Mouse (Mus musculus) heart, postnatal 25 days (tissue): ENCODE results near the gene Ecpas. TPM values are rescaled to one million over a fixed set of nuclear protein-coding genes. Genes with fewer than 3 reads are reported as not detected.

Experiments used
- DNase-seq: peaks from one replicate; pipeline ENCODE4 v3.0.0; 2022; ENCODE audit warnings: low spot score
- intact Hi-C: fragments of 180-260 bp; cut with DNase I; formaldehyde crosslinking; loops from one replicate; pipeline ENCODE4 v1.15.1; 2025
- total RNA-seq, 2 experiments: library from RNA; stranded (reverse); gene quantifications; 2 replicates each; pipeline ENCODE4 v1.2.3; 2021

The Ecpas gene
- 100 to 1,000 TPM; 188 to 190 TPM for total RNA-seq

DNA sequence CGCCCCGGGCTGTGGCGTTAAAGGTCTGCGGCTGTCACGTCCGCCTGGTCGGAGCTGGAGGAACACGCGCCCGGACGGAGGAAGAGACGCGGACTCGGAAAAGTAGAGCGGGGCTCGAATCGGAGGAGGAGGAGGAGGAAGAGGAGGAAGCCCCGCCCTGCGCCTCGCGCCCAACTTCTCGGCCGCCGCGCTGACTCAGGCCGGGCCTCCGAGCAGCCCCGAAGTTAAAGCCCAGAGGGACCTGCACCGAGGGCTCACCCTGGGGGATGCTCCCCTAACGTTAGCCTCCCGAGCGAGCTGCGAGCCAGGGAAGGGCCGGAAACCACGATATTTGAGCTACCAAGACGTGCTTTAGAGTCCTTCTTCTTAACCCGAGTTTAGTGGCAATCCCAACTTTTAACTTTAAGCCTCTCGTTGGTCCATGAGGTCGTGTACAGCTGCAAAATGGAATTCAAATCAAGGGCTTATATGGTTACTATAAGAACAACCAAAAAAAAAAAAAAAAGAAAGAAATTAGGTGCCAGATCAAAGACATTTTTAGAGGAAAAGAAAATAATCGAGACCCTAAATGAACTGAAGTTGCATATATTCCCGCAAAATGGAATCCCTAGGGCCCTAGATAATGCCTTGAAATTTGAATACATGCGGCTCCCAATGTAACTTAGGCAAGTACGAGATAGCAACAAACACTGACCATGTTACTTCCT lies at the start of gene Ecpas:
Gene Ecpas (minus strand): TSS at position 121 of the 707 bp plus-strand sequence.
- peak; percentile 71 for DNase-seq
- intact Hi-C loops = no loop called here

DNA sequence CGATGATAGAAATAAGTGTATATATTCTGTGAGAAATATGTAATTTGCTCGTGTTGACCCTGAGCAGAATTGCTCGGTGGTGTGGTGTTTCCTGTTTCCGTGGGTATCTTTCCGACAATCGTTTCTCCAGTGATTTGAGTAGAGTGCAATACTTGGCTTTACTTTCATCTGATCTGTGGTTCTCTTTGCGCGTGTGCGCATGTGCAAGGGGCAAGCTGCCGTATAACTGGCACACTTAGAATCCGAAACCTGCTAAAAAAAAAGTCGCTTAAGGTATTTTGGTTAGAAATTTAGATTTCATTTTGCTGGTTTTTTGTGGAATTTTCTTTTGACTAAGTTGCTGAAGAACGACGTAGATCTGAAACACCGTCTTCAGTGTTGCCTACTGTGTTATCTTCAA lies 49.2 kb upstream of the Ecpas start:
- intact Hi-C loops = no loop called here
- no peak for DNase-seq

DNA sequence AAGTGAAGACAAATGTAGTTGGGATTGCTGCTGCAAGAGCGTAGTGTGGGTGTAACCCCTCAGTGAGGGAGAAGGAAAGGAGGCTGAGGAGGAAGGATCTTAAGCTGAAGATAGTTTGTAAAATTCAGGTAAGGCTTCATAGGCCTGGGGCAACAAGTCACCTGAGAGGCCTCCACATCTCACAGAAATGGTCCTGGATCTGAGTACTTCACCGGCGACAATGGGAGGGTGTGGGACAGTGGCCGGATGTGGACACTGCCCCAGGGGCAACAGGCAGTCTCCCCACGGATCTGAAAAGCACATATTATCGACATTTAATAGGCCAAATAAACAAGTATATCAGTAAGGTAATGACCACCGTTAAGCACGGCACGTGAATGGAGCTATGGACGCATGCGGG lies 40.1 kb upstream of the Ecpas start:
- DNase-seq = no peak

DNA sequence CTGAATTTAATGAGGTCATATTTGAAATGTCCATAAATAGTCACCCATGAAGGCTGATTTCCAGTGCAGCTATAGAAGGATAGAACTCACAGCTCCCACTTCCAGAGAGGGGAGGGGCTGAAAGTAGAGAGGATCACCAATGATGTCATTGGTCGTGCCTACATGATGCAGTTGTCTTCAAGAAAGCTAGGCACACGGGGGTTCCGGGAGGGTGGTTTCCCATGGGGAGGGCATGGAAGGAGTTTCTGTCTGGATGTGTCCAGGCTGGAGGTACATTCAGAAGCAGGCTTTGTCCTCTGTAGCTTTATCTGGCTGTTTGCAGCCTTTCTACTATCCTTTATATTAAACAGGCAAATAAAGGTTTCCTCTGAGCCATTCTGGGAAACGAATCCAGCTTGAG lies 35.8 kb upstream of the Ecpas start:
- no peak for DNase-seq

More for the DNA sequence above, 40.1 kb upstream of the Ecpas start:
- intact Hi-C loops = no loop called here

DNA sequence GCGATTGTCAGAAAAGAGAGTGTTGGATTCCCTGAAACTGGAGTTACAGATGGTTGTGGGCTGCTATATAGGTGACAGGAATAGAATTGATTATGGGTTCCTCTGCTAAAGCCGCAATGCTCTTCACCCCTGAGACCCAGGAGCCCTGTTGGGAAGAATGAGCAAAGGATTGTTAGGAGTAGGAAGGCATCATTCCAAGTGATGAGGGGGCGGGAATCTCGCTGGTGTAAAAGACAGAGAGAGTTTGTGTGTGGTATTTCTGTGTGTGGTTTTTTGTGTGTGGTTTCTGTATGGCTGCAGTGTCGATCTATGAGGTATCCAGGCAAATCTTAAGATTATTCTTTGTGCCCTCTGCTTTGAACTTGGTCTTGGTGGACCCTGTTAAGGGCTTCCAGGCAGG lies 32.1 kb upstream of the Ecpas start:
- intact Hi-C loops = no loop called here
- no peak for DNase-seq

More for the DNA sequence above, 35.8 kb upstream of the Ecpas start:
- intact Hi-C loops = no loop called here

DNA sequence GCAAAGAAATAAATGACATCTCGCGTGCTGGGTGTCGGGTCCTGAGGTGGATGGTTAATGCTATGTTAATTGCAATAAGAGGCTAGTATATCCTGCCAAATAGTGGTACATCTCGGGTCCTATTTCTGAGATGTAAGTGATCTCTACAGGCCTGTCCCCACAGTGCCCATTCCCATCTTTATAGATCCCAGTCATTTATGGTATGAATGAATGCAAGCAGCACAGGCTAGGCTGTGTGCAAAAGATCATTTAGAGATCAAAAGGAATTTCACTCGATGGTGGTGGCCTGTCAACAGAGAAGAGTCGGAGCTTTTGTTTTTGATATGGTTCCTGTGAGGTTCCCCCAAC lies 31.6 kb upstream of the Ecpas start:
- intact Hi-C loops = no loop called here
- no peak for DNase-seq

DNA sequence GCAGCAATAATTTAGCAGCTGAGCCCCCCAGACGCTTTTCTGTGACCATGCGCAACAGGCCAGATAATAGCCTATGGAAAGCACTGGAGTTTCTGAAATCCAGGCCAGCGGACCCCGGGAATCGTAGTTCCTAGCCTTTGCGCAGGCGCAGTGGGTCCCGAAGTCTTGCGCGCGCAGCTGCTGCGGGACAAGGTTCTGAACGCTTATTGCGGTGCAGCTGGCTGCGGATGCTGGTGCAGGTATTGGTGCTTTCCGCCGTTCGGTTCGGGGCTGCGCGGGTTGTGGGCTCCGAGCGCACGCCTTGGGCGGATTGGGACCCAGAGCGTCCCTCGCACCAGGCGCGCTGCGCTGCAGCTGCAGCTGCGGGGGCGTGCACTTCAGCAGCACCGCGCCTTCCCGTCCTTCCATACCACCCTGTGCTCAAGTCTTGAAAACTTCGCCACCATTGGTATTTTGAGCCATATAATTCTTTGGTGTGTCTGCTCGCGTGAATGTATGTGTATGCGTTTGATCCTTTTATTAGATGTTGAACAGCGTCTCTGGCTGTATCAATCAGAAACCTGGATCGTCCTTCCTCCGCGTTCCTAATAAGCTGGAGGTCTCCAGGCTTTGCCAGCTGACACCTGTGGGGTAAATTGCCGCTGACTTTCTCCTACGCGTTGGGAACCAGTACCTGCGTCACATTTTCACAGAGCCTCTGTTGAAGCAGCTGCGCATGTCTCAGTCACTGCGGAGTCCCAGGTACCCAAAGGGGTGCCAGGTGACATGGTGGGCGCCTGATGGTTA lies 31.1 kb upstream of the Ecpas start, which contains the start of gene Zkscan16:
Gene Zkscan16 (plus strand): TSS at position 209 of the 786 bp plus-strand sequence.
- intact Hi-C loops = no loop called here
- peak; percentile 31 for DNase-seq

DNA sequence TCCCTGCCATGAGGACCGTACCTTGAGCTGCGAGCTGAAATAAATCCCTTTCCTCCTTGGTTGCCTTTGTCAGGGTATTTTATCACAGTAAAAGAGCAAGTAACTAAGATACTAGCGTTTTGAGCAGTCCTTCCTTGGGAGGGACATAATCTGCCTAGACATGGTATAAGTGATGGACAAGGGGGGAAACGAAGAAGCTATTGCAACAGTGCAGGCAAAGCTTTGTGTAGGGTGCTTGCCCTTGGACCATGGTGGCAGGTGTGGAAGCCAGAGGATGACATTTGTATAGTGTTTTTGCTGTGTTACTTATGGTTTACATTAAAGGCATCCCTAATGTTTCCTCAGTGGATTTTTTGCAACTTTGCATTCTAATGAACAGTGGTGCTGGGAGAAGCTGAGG lies 30.4 kb upstream of the Ecpas start:
- intact Hi-C loops = no loop called here
- no peak for DNase-seq

DNA sequence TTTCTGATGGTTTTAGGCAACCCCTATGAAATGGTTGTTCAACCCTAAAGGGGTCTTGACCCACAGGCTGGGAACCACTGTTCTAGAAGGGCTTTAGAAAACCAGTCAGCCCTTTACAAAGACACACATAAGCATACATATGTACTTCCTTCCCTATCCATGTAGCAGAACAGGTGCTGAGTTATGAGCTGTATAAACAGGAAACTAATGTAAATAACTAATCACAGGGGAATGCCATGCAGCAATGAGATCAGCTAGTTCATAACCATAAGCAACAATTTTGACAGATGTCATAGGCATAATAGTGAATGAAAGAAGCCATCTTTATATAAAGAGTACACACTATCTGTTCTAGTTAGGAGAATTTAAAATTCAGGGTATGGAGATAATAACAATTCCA lies 29.1 kb upstream of the Ecpas start:
- intact Hi-C loops = no loop called here
- DNase-seq = no peak

DNA sequence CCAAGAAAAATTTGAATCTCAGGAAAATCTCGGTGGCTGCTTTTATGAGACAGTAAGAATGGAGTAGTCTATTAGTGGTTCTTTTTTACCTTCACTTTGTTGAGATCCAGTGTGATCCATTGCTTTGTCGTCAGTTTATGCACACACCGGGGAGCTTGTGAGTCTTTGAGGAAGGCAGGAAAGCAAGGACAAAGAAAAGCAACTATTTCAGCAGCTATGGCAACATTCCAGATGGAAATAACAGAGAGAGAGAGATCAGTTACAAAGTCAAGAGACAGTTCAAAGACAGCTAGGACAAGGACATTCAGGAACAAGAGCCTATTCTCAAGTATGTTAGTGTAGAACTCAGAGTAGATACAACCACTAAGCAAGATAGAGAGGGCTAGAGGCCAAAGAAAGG lies 23.3 kb upstream of the Ecpas start:
- intact Hi-C loops = no loop called here

DNA sequence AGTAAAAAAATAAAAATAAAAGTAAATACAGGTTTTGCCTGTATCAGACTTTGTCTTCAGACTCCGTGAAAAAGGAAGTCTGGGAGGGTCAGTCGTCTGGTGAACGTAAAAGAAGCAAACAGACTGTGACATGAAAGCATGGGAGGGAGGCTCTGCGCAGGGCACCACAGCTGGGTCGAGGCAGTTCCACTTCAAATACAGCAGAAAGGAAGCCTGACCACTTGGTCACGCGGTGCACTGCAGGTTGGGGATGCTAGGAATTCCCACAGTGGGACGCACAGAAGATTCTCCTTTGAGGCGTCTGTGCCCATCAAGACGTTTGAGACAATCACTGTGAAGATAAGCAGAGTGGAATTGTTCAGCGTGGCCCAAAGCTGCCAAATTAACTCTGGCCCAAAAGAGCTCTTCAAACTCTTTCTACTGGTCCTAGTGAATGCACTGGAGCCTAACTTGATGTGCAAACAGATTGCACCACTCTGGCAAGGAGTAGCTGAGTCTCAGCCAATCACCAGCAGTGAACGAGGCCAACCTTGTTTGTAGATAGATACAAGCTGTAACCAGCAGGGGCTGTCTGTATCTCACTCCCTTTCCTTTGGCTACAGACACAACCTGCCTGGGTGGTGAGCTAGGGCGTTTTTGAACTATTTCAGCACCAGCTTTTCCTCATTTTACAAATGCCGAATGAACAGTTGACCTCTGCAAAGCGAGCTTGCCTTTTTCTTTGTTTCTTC lies 22.4 kb upstream of the Ecpas start:
- intact Hi-C loops = no loop called here
- peak; percentile 26 for DNase-seq

More for the DNA sequence above, 23.3 kb upstream of the Ecpas start:
- DNase-seq = no peak

DNA sequence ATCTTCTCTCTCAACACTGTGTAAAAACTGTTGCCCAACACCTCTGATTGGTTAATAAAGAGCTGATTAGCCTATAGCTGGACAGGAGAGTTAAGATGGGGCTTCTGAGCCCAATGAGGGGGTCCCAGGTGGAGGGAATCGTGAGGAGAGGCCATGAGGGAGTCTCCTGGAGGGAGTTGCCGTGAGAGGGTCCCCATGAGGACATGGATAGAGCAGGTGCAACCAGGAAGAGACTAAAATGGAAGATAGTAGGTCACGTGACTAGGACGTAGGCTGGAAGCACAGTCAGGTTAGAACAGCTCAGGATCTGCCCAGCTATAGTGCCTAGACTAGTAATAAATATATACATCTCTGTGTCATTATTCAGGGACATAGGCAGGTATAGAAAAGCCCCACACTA lies 21.8 kb upstream of the Ecpas start:
- intact Hi-C loops = no loop called here

DNA sequence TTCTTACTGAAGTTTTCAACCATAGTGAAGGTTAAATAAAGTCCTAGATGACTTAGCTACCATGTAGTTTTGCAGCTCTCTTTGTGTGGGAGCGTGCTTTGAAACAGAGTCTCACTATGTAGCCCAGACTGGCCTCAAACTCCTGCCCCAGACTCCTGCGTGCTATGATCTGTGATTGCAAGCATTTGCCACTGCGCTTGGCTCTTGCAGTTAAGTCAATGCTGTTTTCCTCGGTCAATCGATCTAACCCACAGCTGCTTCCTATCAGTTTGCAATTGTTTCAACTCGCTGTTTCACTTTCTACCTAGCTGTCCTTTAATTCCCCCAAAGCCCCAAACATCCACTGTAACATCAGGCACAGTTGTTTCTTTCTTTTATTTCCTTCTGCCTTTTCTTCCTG lies 20.0 kb upstream of the Ecpas start:
- intact Hi-C loops = no loop called here

More for the DNA sequence above, 21.8 kb upstream of the Ecpas start:
- DNase-seq = no peak

DNA sequence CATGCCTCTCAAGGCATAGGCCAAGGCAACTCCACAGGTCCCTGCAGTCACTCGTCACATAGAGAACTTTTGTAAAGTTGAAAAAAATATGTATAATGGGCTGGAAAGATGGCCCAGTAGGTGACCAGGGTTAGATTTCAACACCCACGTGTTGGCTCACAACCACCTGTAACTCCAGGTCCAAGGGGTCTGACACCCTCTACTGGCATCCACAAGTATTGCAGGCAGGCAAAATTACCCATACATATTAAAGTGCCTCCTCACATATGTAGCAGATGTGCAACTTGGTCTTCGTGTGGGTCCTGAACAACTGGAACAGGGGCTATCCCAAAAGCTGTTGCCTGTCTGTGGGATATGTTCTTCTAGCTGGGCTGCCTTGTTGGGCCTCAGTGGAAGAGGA lies 15.1 kb upstream of the Ecpas start:
- intact Hi-C loops = no loop called here
- DNase-seq = no peak

More for the DNA sequence above, 20.0 kb upstream of the Ecpas start:
- DNase-seq = no peak

DNA sequence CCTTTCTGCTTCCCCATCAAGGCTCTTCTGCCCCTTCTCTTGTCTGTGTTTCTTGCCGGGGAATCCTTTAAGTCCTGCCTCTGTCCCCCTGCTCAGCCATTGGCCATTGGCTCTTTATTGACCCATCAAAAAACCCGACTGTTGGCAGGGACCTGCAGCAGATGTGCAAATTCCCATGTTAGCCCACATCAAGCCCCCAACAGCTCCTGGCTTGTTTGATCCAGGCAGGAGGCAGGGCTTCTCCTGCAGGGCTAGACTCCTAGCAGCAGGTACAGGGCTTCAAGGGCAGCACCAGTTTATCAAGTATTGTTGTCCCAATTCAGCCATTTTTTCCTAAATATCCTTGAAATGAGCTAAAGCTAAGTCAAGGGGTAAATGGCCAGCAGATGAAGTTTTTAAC lies 13.6 kb upstream of the Ecpas start:
- intact Hi-C loops = no loop called here
- no peak for DNase-seq

DNA sequence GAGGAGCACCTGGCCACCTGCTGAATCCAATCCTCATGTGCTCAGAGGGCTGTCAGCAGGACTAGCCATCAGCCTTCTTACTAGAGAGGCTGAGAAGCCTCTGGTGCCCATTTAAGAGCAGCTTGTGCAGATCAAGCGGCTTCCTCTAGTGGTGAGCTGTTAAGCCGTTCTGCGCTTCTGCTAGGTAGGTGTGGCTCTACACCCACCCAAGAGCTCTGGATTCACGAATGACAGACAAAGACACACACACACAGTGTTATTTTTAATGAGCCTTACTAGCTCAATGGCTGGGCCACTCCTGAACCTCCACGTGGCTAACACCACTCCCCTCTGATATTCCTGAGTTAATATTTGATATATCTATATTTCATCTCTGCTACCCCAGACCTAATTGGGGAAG lies 13.1 kb upstream of the Ecpas start:
- intact Hi-C loops = no loop called here
- DNase-seq = no peak

DNA sequence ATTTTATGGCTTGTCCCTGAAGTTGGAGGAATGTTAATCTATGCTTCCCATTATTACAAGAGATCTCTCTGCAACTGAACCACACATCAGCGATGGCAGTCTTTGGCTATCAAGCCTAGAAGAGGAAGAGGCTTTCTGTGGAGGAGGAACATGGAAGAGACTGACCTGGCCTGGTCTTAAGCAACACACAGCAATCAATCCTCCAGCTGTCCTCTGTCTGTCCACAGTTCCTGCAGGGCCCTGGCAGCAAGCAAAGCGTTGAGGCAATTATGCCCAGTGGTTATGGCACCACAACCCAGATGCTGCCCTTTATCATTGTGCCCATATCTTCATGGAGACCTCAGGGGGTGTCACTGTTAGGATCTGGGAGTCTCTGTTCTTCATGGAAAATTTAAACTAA lies 11.4 kb upstream of the Ecpas start:
- intact Hi-C loops = no loop called here
- no peak for DNase-seq

DNA sequence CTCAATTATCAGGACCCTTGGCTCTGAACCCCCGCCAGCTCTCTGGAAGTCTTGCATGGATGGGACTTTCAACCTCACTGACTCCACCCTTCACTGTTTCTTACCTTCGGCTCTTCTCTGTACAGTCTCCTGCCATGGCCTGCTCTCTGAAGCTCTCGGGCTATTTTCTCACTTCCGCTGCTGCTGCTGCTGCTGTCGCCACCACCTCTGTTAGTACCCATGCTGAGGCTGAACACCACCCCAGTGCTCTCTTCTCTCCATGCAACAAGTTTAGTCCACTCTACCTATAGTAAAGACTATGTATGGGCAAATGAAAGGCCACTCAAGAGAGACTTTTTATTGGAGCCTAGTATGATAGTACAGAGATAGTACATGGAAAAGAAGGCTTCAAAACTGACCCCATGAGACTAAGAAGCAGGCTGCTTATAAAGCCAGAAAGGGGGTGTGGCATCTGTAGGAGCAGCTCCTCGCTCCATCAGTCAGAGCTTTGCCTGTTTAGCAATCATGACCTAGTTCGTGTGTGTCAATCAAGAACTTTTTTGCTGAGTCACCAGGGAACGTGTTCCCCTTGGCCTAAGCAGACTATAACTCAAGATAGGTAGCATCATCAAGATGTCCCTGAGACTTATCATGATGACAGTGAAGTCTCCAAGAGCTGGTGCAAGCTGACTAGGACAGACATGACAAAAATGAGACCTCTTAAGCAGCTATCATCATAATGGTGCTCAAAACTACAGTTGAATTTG lies 2.7 kb upstream of the Ecpas start:
- DNase-seq = no peak
- intact Hi-C loops = no loop called here

DNA sequence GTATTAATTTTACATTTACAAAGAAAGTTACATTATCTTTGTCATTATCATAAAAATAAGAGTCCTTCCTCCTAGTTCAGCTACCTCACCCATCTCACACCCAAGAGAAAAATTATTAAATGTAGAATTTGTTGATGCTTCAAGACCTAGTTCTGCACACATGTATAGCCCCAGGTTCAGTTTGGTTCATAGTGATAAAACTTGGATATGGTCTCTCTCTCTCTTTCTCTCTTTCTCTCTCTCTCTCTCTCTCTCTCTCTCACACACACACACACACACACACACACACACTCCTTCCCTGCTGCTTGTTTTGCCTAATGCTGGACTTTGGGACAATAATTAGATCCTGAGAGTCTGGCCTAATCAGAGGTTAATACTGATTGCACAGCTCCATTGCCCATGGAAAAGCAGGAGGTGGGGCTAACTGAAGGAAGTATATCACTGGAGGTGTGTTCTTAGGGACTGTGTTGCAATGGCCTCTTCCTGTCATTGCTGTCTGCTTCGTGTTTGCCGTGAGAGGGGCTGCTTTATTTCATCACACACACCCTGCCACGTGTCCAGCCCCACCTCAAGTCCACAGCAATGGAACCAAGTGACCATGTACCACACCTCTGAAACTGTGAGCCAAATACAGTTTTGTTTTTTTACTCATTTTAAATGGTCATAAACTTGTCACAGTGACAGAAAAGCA lies 932 bp upstream of the Ecpas start:
- intact Hi-C loops = no loop called here
- DNase-seq = no peak
